Mouse (Mus musculus) right cerebral cortex, postnatal 25 days (tissue): ENCODE results near the gene Stard7.

ENCODE experiments used
- DNase-seq: peaks from one replicate; pipeline ENCODE4 v3.0.0; 2022

The Stard7 gene

DNA sequence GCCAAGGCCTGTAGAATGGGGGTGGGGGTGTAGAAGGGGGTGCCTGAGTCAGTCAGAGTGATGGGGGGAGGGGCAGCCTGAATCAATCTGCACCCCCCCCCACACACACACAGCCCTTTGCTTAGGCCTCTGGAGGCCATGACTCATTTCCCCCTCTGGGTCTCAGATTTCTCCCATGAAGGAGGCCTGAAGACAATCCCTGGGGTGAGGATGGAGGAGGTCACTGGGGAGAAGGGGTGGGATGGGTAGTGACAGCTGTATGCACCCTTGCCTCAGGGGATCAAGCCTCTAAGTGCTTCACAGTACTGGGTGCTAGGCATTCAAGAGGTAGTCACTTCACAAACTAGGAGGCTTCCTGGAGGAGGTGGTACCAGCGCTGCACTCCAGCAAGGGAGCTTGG lies 53.6 kb downstream of the Stard7 start:
- DNase-seq = no peak

DNA sequence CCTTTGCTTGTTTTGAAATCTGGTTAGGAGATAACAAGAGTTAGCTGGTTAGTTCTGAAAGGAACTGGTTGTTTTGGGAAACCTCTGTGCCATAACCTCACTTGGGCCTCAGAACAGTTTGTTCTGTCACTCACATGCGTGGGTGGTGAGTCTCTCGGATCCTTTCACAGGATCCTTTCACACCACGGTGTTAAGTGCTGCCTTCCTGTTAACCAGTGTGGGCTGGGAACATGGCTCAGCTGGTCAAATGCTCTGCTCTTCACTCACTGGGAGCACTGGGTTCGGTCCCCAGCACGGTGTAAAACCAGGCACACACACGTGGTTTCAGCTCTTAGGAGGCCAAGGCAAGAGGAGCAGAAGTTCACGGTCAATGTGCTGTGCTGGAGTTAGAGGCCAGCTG lies 54.4 kb downstream of the Stard7 start:
- no peak for DNase-seq

DNA sequence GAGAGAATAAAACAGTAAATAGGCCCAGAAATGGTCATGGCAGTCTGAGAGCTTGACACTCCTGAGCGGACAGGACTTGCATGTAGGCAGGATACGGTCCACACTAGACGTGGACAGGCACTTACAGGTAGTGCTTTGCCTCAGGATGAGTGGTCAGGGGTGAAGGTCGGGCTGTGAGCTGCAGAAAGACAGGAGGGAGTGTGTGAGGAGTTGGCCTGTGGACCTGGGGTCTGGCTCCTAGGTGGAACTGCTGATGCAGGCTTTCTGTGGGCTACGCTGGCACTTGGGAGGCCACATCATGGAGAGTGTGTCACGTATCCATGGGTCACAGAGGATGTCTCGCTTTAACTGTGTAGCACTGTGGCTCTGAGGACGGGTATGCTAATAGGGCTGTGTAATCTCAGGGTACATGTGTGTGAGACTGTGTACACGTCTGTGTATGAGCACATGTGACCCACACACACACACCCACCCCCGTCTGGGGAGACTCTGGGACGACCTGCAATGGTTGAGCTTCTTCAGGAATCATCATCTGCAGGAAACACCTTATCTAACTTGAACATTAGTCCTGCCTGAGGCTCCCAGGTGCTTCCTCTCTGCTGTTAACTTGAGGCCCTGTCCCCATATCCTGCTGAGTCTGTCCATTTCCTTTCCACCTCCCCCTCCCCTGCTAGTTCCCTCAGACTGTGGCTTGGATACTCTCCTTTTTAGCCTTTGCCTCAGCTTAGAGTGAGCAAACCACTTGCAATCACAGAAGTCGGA lies 58.3 kb downstream of the Stard7 start:
- DNase-seq = no peak

- DNase-seq = no peak
Measured at GRCm38 (mm10) chr2:127332807-127333570, 63.0 kb downstream of the Stard7 start.

- no peak for DNase-seq
Measured at GRCm38 (mm10) chr2:127333945-127334603, 64.1 kb downstream of the Stard7 start.

GRCm38 (mm10) chr2:127335078-127335541 lies 65.1 kb downstream of the Stard7 start:
- DNase-seq = no peak

DNA sequence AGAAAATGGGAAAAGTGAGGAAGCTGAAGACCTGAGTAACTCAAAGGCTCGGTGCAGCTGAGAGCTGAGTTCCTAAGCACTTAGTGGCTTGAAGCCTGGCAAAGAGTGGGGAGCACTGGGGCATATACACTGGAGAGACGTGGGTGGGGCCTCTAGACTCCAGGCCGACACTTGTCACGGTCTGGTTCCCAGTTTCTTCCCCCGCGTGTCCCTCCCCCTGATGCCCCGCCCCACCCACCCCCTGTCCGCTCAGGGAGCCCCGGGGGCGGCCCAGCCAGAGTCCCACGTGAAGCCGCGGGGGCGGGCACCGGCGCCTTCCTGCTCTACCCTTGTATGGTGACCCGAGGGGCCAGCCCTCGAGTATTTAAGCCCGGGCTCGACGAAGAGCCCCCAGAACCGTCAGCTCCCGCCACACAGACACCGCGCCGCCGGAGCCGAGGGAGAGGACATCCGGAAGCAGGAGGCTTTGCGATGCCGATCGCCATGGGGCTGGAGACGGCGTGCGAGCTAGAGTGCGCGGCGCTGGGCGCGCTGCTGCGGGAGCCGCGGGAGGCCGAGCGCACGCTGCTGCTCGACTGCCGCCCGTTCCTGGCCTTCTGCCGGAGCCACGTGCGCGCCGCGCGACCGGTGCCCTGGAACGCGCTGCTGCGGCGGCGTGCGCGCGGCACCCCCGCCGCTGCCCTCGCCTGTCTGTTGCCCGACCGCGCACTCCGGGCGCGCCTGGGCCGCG lies 65.9 kb downstream of the Stard7 start, which contains the start of gene Dusp2:
TSS of gene Dusp2 (plus strand) at position 393 of the 730 bp plus-strand sequence.
- peak; percentile 75 for DNase-seq

DNA sequence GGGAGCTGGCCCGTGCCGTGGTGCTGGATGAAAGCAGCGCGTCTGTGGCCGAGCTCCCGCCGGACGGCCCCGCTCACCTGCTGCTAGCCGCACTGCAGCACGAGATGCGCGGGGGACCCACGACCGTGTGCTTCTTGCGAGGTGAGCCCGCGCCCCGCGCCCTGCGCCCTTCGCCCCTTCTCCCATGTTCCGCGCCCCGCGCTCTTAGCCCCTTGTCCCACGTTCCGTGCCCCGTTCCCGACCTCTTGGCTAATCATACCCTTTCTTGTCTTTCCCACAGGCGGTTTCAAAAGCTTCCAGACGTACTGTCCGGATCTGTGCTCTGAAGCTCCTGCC lies 66.4 kb downstream of the Stard7 start:
- no peak for DNase-seq

- DNase-seq = no peak
Measured at GRCm38 (mm10) chr2:127336885-127337284, 66.9 kb downstream of the Stard7 start.

- peak; percentile 13 for DNase-seq
Measured at GRCm38 (mm10) chr2:127337531-127337930, 67.5 kb downstream of the Stard7 start.

DNA sequence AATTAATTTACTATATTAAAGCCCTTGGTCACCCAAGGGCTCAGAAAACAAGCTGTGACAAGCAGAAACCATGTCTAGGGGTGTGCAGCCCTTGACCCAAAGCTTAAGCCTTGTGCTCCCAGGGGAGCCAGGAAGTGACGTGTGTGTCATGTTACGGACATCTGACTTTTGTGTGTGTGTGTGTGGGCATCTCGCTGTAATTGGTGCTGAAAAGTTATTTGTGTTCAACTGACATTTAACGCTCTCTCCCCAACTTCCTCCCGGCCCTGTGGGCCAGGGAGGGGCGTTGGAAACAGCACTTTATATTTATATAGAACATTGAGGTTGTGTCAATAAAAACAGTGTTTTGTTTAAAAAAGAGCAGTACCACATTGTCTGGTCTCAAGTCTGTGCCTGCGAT lies 68.0 kb downstream of the Stard7 start:
- no peak for DNase-seq

DNA sequence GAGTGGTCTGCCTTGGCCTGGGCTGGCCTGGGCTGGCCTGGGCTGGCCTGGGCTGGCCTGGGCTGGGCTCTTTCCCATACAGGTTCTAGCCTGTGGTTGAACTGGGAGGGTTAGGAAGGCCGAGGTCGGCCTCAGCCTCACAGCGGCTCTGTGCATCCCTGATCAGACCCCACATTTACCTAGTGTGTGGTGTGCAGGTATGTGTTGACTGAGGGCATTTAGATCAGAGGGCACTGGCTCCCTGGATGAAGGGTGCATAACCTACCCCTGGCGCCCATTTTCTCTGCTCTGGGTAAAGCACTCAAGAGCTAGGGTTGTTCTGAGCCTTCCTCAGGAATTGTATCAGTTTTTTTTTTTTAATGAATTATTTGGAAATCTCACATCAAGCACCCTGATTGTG lies 68.4 kb downstream of the Stard7 start, which contains the start of gene Astl:
TSS of gene Astl (plus strand) at position 224 of the 400 bp plus-strand sequence.
- no peak for DNase-seq

GRCm38 (mm10) chr2:127338833-127339232 lies 68.8 kb downstream of the Stard7 start:
- DNase-seq = no peak

DNA sequence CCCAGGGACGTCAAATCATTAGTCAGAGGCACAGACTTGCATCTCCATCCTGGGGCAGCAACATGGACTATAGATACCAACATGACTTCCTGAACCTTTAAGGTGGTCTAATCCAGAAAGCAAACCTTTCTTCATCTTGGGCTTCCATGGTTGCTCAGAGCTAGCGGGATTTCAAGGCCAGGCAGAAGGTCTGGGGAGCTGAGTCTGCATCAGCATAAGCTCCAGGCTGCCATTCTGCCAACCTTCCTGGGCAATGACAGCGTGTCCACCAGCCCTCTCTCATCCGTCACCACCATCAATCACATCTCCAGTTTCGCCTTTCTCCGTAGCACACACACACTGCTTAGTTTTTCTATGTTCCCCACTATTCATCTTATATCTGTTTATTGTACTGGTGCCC lies 69.2 kb downstream of the Stard7 start:
- DNase-seq = no peak

DNA sequence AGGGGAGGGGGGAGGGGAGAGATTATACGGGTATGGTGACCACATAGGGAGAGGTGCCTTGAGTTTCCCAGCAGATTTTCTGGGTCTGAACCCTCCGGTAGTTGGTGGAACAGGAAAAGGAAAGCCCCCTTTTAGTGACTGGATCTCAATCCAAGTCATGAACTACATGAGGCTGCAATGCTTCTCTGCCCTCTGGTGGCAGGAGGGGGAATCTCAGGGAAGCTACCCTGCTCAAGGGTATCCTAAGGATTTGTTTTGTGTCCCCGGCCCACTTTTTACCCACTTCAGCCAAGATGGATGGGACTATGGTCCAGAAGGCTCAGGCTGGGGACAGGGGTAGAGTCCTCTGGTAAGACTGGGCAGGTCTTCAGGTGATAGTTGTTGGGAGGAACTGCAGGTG lies 71.1 kb downstream of the Stard7 start:
- no peak for DNase-seq

- DNase-seq = no peak
Measured at GRCm38 (mm10) chr2:127346334-127346733, 76.3 kb downstream of the Stard7 start.

DNA sequence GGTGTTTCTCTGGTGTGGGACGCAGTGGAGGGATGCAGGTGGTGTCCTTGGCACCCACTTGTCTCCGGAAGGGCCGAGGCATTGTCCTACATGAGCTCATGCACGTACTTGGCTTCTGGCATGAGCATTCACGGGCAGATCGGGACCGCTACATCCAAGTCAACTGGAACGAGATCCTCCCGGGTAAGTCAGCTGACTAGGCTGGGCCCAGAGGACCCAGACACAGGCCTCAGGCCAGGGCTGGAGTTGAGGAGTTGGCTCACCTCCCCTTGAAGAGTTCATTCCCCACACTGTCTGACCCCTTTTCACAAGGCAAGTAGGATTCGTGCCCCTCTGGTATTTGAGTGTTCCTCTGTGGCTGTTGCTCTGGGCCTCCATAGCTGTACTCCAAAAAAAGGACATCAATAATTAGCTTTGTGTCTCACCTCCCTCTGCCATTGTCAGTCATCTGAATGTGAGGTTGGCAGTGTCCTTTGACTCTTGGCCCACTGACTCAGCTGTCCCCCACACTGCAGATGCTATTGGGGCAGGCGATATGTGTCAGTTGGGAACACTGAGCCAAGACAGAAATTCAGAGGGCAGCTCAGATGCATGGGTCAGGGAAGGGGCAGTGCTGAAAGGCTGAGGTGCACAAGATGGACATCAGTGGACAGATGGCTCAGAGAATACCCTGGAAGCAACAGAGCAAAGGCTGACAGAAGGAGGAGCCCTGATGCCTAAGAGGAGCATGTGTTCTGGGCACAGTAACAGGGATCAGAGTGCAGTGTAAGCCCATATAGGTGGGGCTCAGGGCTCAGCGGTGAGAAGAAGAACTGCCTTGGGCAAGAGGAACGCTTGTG lies 77.3 kb downstream of the Stard7 start:
- DNase-seq = no peak
